Mouse (Mus musculus): Measurements from ENCODE around the gene Isx. TPM values are rescaled to one million over a fixed set of nuclear protein-coding genes. Genes with fewer than 3 reads are reported as not detected.

The Isx gene
- not detected in 2 replicates for total RNA-seq (2017)

DNA sequence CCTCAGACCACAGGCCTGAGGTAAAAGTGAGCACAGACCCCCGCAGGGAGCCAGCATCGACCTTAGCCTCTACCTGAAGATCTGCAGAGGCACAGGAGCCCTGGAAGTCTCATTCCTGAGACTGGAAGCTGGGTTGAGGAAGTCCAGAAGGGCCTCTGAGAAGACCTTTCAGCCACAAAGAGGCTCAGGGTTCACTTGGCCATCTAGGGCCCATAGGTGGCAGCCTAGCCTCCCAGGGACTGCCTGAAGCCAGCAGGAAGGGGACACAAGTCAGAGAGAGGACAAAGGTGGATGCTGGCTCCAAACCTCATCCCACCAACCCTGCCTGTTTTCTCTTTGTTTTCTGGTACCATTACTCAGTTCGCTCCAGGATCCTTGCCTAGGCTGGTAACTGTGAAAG, at the start of gene Isx:
Gene Isx, plus strand, starts transcription at position 234 of the 400 bp plus-strand sequence.
- no peak for ATAC-seq (replicated peaks; ENCODE audit: low read depth, poor library complexity, severe bottlenecking)

DNA sequence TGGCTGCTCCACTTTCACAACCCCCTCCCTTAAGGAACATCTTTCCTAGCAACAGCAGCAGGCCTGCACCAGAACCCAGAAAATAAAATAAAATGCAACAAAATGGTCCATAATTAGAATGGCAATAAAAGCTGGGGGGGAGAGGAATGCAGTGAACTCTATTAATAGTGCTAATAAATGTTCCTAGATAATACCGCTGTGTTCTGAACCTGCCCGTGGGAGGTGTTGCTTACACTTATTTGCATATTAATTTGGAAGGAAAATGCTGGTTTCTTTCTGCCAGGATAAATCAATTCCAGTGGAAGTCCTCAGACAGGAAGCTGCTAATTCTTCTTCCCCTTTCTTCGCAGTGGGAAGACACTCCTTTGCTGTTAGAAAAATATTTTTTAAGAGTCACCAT, 45.3 kb upstream of the Isx start:
- ATAC-seq (replicated peaks; ENCODE audit: low read depth, poor library complexity, severe bottlenecking): no peak

DNA sequence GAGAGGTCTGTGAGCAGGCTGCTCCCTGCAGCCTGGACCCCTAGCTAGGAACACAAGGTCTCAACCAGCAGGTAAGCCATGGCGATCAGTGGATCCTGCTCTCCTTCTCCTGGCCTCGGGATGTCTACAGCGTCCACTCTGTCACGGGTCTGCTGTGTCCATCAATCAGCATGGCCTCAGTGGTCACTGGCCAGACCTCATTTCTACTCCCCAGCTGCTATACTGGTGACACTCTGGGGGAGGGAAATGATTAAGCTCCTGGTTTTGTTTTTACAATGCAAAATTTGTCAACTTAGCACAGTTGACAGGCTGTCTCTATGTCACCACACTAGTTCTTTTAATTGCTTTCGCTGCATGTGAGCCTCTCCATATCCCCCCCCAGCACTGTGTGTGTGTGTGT, 41.7 kb upstream of the Isx start:
- ATAC-seq (replicated peaks; ENCODE audit: low read depth, poor library complexity, severe bottlenecking): no peak

DNA sequence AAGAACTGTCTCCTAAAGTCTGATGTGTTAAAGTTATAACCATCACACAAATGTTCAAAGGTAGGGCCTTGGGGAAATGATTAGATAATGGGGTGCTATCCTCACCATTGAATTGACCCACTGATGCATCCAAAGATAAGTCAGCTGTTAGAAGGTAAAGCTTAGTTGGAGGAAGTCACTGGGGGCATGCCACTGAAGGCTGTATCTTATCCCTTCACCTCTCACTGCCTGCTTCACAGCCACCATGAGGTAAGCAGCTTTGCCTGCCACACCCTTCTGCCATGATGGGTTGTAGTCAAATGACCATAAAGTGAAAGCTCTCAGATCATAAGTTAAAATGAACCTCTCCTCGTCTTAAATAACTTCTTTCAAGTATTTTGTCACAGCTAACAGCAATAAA, 38.7 kb upstream of the Isx start:
- no peak for ATAC-seq (replicated peaks; ENCODE audit: low read depth, poor library complexity, severe bottlenecking)

GRCm38 (mm10) chr8:74847376-74848048, 25.5 kb upstream of the Isx start:
- no peak for ATAC-seq (replicated peaks; ENCODE audit: low read depth, poor library complexity, severe bottlenecking)

- no peak for ATAC-seq (replicated peaks; ENCODE audit: low read depth, poor library complexity, severe bottlenecking)
These were observed 24.3 kb upstream of the Isx start for GRCm38 (mm10) chr8:74848707-74849106.

DNA sequence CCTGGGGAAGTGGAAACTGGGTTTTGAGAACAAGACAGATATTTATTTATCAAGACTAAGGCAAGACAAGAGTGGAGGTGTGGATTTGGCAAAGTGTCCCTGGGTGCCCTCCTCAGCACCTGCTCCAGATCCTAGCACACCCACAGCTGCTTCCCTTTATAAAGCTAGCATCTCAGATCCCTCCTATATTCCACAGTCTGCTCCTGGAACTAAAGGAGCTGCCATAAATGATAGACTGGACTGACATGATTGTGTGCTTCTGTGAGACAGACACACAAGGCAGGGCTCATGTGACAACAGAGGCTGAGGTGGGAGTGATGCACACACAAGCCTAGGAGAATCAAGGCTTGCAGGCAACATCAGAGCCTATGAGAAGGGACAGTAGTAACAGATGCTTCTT, 22.0 kb upstream of the Isx start:
- no peak for ATAC-seq (replicated peaks; ENCODE audit: low read depth, poor library complexity, severe bottlenecking)

- ATAC-seq (replicated peaks; ENCODE audit: low read depth, poor library complexity, severe bottlenecking): peak; percentile 50; the same call in 1 of the 2 replicates
These were observed 21.1 kb upstream of the Isx start for GRCm38 (mm10) chr8:74851837-74852236.

- no peak for ATAC-seq (replicated peaks; ENCODE audit: low read depth, poor library complexity, severe bottlenecking)
These were observed 19.5 kb upstream of the Isx start for GRCm38 (mm10) chr8:74853488-74853887.

GRCm38 (mm10) chr8:74854786-74855185, 18.2 kb upstream of the Isx start:
- no peak for ATAC-seq (replicated peaks; ENCODE audit: low read depth, poor library complexity, severe bottlenecking)

DNA sequence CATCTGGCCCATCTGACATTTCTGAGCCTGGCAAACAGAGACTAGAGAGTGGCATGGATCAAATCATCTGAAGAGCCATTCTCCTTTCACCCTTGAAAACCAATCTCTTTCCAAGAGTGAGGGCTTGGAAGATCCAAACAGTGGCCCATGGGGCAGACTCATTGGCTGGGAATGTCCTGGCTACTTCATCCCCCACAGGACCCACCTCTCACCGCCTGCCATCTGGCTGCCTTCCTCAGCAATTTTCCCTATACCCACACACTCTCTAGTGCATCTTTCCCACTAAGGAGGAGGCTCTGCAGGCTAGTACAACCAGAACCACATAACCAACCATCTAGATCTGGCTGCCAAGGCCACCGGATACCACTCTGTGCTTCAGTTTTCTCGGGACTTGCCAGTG, 17.6 kb upstream of the Isx start:
- no peak for ATAC-seq (replicated peaks; ENCODE audit: low read depth, poor library complexity, severe bottlenecking)

DNA sequence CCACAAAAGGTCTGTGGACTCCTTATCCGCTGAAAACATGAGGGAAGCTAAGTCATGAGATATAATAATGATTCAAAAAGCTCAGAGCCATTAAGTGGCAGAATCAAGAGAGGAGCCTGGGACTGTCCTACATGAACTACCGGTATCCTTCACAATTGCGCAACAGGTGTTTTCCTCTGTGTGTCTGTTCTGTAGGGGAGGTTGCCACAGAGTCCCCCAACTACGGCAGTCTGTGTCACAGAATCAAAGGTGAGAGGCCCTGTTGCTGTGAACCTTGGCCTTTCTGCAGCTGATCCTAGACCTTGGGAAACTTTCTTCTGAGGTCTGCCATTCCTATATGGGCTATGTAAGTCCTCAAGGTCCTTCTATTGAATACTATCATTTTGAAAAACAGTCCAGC, 13.7 kb upstream of the Isx start:
- ATAC-seq (replicated peaks; ENCODE audit: low read depth, poor library complexity, severe bottlenecking): no peak

- no peak for ATAC-seq (replicated peaks; ENCODE audit: low read depth, poor library complexity, severe bottlenecking)
These were observed 12.5 kb upstream of the Isx start for GRCm38 (mm10) chr8:74860449-74860848.

DNA sequence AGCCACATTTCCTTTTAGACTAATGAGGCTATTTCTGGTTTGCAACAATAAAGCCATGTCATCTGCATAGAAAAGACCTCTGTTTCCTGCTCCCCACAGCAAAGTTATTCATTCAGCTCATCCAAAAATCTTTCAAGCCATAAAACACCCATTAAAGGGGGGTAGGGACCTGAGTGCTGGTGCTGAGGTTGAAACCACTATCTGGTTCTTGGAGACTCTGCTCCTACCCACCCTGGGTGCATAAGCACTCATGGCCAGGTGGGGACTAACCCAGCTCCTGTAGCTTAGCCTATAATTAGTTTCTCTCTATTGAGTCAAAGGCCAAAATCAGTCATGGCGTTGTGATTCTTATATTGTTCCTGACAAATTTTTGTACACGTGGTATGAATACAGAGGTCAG, 10.4 kb upstream of the Isx start:
- no peak for ATAC-seq (replicated peaks; ENCODE audit: low read depth, poor library complexity, severe bottlenecking)

GRCm38 (mm10) chr8:74870346-74870949, 2.5 kb upstream of the Isx start:
- ATAC-seq (replicated peaks; ENCODE audit: low read depth, poor library complexity, severe bottlenecking): no peak

DNA sequence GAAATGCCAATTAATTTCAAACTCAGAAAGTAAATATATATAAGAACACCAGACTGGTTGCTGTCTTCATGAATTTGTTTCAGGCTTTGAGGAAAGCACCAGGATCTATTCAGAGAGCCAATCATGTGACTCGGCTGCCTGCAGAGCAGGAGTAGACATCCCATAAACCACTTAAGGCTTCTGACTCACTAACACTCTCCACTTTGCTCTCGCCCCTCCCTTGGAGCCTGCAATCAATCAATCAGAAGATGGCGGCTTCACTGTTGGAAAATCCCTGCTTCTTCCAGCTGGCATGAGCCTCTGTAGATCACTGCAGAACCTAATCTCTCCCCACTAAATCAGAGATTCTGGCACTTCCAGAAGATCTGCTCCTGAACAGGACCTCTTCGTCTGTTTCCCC, 1.3 kb upstream of the Isx start:
- ATAC-seq (replicated peaks; ENCODE audit: low read depth, poor library complexity, severe bottlenecking): no peak

GRCm38 (mm10) chr8:74872151-74872823, 686 bp upstream of the Isx start:
- ATAC-seq (replicated peaks; ENCODE audit: low read depth, poor library complexity, severe bottlenecking): no peak

DNA sequence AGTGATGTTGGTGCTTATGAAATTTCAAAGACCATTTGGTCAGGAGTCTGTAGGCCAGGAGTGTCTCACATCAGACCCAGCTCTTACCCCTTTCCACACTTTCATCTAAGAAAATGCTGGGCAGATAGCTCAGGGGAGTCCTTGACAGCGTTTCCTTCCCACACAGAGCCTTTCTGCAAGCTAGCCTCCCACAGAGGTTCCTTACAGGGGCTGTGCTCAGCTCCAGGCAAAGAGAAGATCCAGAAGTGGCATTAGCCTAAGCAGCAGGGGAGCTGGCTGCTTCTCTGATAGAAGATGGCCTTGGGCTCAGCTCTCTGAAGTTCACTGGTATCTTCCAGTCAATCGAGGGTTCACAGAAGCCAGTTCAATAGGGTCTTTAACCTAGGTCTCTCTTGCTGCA, 1.6 kb downstream of the Isx start:
- ATAC-seq (replicated peaks; ENCODE audit: low read depth, poor library complexity, severe bottlenecking): no peak

GRCm38 (mm10) chr8:74878637-74879036, 5.7 kb downstream of the Isx start:
- no peak for ATAC-seq (replicated peaks; ENCODE audit: low read depth, poor library complexity, severe bottlenecking)

DNA sequence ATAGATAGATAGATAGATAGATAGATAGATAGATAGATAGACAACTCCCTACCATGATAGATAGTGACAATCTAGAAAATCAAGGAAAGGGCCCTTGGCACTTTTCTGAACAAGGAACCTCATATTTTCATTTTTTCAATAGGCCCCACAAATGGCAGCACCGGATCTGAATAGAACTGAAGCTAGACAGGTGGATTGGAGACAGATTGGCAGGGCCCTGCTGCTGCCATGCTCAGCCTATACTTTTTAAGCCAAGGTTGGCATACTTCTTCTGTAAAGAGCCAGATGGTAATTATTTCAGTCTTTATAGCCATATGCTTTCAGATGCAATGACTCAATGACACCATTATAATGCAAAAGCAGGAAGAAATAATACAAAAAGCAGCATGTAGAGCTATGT, 15.8 kb downstream of the Isx start:
- no peak for ATAC-seq (replicated peaks; ENCODE audit: low read depth, poor library complexity, severe bottlenecking)

DNA sequence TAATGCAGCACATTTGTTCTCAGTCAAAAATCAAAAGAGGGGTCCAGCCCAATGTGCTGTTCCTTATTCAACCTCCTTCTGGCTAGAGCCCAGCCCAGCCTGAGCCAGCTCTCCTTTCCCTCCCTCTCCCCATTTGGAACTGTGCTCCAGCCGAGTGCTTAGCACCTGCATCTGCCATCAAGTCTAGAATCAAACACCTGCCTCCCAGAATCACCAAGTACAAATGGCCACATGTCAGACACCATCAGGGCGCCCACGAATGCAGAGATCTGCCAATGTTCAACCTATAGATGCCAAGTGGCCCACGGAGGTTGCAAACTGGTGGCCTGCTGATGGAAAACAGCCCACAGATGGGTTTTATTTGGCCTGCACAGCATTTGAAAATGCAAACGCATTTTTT, 18.1 kb downstream of the Isx start:
- ATAC-seq (replicated peaks; ENCODE audit: low read depth, poor library complexity, severe bottlenecking): no peak

DNA sequence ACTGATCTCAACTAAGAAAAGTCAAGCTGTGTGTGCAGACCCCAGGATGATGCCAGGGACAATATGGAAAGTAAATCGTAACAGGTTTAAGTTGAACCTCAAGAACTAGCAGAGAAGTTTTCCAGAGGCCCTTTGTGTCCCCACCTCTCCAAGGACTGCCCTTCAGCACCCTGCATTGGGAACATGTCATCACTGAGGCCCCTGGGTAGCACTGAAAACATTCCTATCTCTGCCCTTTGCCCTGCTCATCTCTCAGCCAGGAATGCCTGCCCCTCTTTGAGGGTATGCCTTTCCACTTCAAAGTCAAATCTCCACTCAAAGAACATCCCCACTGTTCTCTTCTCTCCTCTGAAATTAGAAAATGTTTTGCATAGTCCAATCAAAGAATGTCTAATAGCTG, 23.3 kb downstream of the Isx start:
- no peak for ATAC-seq (replicated peaks; ENCODE audit: low read depth, poor library complexity, severe bottlenecking)
